Mouse (Mus musculus) lung, postnatal 0 days (tissue): ENCODE results near the gene Cfap161. TPM values are rescaled to one million over a fixed set of nuclear protein-coding genes. Genes with fewer than 3 reads are reported as not detected.

ENCODE experiments used
- ATAC-seq: fragments of 200-750 bp; cut with Nextera tagmentation; 2 replicates; pipeline ENCODE4 v1.8.0; 2017; ENCODE audit warnings: moderate library complexity
- DNase-seq: peaks from one replicate; pipeline ENCODE4 v3.0.0-alpha.2; 2016; ENCODE audit warnings: low spot score
- H3K27ac ChIP-seq: fragments of 300-500 bp; sonication (generic); 2 replicates; pipeline ENCODE4 v1.5.1; 2014; ENCODE audit warnings: antibody characterized with exemption, mild to moderate bottlenecking, low read length, mixed read lengths
- H3K27me3 ChIP-seq: fragments of 300-500 bp; sonication (generic); replicated peaks from 2 replicates; pipeline ENCODE4 v1.6.1; 2014; ENCODE audit warnings: low read length, mixed read lengths; ENCODE audit not compliant: insufficient read depth
- H3K36me3 ChIP-seq: fragments of 300-500 bp; sonication (generic); 2 replicates; pipeline ENCODE4 v1.6.1; 2014; ENCODE audit warnings: low read length, mixed read lengths; ENCODE audit not compliant: insufficient read depth
- H3K4me1 ChIP-seq: fragments of 300-500 bp; sonication (generic); 2 replicates; pipeline ENCODE4 v1.6.1; 2014; ENCODE audit warnings: antibody characterized with exemption, low read depth, low read length, mixed read lengths; ENCODE audit not compliant: insufficient read depth
- H3K4me2 ChIP-seq: fragments of 300-500 bp; sonication (generic); replicated peaks from 2 replicates; pipeline ENCODE4 v1.6.1; 2014; ENCODE audit warnings: low read depth, mild to moderate bottlenecking, low read length, moderate library complexity, mixed read lengths
- H3K4me3 ChIP-seq: fragments of 300-500 bp; sonication (generic); 2 replicates; pipeline ENCODE4 v1.5.1; 2014; ENCODE audit warnings: low read depth, low read length
- H3K9ac ChIP-seq: fragments of 300-500 bp; sonication (generic); replicated peaks from 2 replicates; pipeline ENCODE4 v1.6.1; 2014; ENCODE audit warnings: low read depth, mild to moderate bottlenecking
- H3K9me3 ChIP-seq: fragments of 300-500 bp; sonication (generic); 2 replicates; pipeline ENCODE4 v1.6.1; 2016; ENCODE audit warnings: low read length, mixed read lengths
- CTCF ChIP-seq: IDR thresholded peaks from 2 replicates; pipeline ENCODE4 v1.5.1; 2016; ENCODE audit warnings: antibody characterized with exemption, mild to moderate bottlenecking
- EP300 ChIP-seq: IDR thresholded peaks from 2 replicates; pipeline ENCODE4 v1.6.1; 2016; ENCODE audit warnings: antibody characterized with exemption, mild to moderate bottlenecking, control low read depth
- WGBS: fragments of 180-500 bp; shearing (Covaris S2); extraction: QIAGEN DNeasy Blood & Tissue Kit; methylation state at CpG from one replicate; pipeline ENCODE4 v1.1.7; 2014; 5-methylcytosine and 5-hydroxymethylcytosine counted together
- polyA plus RNA-seq: library from polyadenylated mRNA; unstranded; fragments of >200 nt; fragmentation: Nextera tagmentation; extraction: Ambion mirVana; gene quantifications from 2 replicates; pipeline ENCODE4 v1.2.1, GENCODE M21; 2015

Cfap161 gene
- polyA plus RNA-seq, 1 experiment from 2014 or later: 6.8 TPM

- Histone ChIP-seq H3K9ac (no peak overlapping the region), H3K4me3 (no peak overlapping the region), H3K4me1 (0 out of 2 replicates have a peak, but pooled peaks cover 3% of the 10 kb centered on the region), H3K36me3 (no peaks in the 10 kb centered on the region), H3K27me3 (no peaks in the 10 kb centered on the region), H3K4me2 (no peak overlapping the region), H3K9me3 (no peaks in the 10 kb centered on the region), H3K27ac (no peak overlapping the region)
- 51% methylated on average over 6 of the region's 6 CpGs for WGBS
- TF ChIP-seq EP300 (no peak), CTCF (no peak)
- DNase-seq (no peak), ATAC-seq (no peak)
Observed at GRCm38 (mm10) chr7:83806934-83807333, 12.3 kb upstream of the Cfap161 start.

- DNase-seq (no peak), ATAC-seq (no peak)
- Histone ChIP-seq H3K4me3 (no peak overlapping the region), H3K4me1 (no peaks in the 10 kb centered on the region), H3K9me3 (no peaks in the 10 kb centered on the region), H3K9ac (no peak overlapping the region), H3K27me3 (no peaks in the 10 kb centered on the region), H3K4me2 (no peak overlapping the region), H3K36me3 (no peaks in the 10 kb centered on the region), H3K27ac (no peak overlapping the region)
- 79% methylated on average over 4 of the region's 4 CpGs for WGBS
- no peak for TF ChIP-seq EP300
- no peak for TF ChIP-seq CTCF
Observed at GRCm38 (mm10) chr7:83803777-83804176, 9.1 kb upstream of the Cfap161 start.

GRCm38 (mm10) chr7:83802509-83802908, 7.8 kb upstream of the Cfap161 start:
- ATAC-seq: peak; percentile 67

GRCm38 (mm10) chr7:83802007-83802406, 7.3 kb upstream of the Cfap161 start:
- H3K4me1 ChIP-seq: no peaks in the 10 kb centered on the region
- no peak overlapping the region for H3K4me3 ChIP-seq
- no peak for TF ChIP-seq EP300
- no peak overlapping the region for H3K4me2 ChIP-seq
- 52% methylated on average over 2 of the region's 2 CpGs for WGBS
- H3K36me3 ChIP-seq: no peaks in the 10 kb centered on the region
- no peaks in the 10 kb centered on the region for H3K9me3 ChIP-seq
- ATAC-seq (no peak), DNase-seq (no peak)
- H3K27ac ChIP-seq: no peak overlapping the region
- no peak overlapping the region for H3K9ac ChIP-seq
- no peaks in the 10 kb centered on the region for H3K27me3 ChIP-seq

More at GRCm38 (mm10) chr7:83802509-83802908, 7.8 kb upstream of the Cfap161 start:
- Histone ChIP-seq H3K27me3 (no peaks in the 10 kb centered on the region), H3K36me3 (no peaks in the 10 kb centered on the region), H3K4me3 (no peak overlapping the region), H3K27ac (no peak overlapping the region), H3K4me1 (no peaks in the 10 kb centered on the region), H3K4me2 (no peak overlapping the region), H3K9ac (no peak overlapping the region), H3K9me3 (no peaks in the 10 kb centered on the region)
- 50% methylated on average over 7 of the region's 7 CpGs for WGBS
- peak; percentile 83 for DNase-seq
- TF ChIP-seq CTCF: peak; percentile 83
- TF ChIP-seq EP300: no peak

- Histone ChIP-seq H3K27ac (no peak overlapping the region), H3K4me1 (no peaks in the 10 kb centered on the region), H3K4me3 (no peak overlapping the region), H3K9me3 (no peaks in the 10 kb centered on the region), H3K9ac (no peak overlapping the region), H3K36me3 (no peaks in the 10 kb centered on the region), H3K27me3 (no peaks in the 10 kb centered on the region), H3K4me2 (no peak overlapping the region)
- no peak for TF ChIP-seq EP300
- no peak for TF ChIP-seq CTCF
- WGBS: 85% methylated on average over 6 of the region's 6 CpGs
- no peak for ATAC-seq
- no peak for DNase-seq
Observed at GRCm38 (mm10) chr7:83801483-83801875, 6.8 kb upstream of the Cfap161 start.

GRCm38 (mm10) chr7:83800561-83801482, 6.1 kb upstream of the Cfap161 start:
- Histone ChIP-seq H3K27ac (no peak overlapping the region), H3K4me2 (no peak overlapping the region), H3K27me3 (no peaks in the 10 kb centered on the region), H3K4me3 (no peak overlapping the region), H3K9ac (no peak overlapping the region), H3K9me3 (no peaks in the 10 kb centered on the region), H3K4me1 (no peaks in the 10 kb centered on the region), H3K36me3 (no peaks in the 10 kb centered on the region)
- TF ChIP-seq CTCF: no peak
- no peak for TF ChIP-seq EP300
- DNase-seq (no peak), ATAC-seq (no peak)
- WGBS: 65% methylated on average over 8 of the region's 8 CpGs
